Mouse (Mus musculus): ENCODE results near the gene Homer2. TPM values are rescaled to one million over a fixed set of nuclear protein-coding genes. Genes with fewer than 3 reads are reported as not detected.

Gene Homer2
- polyA plus RNA-seq (2015; fragmentation: Nextera tagmentation; extraction: Ambion mirVana) = 29.3 and 31.2 TPM in 2 replicates

- ATAC-seq (ENCODE audit: low read depth) = no peak
- Histone ChIP-seq H3K9ac (ENCODE audit: low read length) (peak within 1 kb of the TSS; percentile 74), H3K27ac (ENCODE audit: low read length) (peak within 1 kb of the TSS; percentile 59), H3K4me2 (ENCODE audit: low read depth, low read length) (peak within 1 kb of the TSS; percentile 96), H3K9me3 (ENCODE audit: control insufficient read depth, low read length) (no peaks in the 10 kb centered on the region), H3K4me1 (replicated peaks; ENCODE audit: control insufficient read depth, insufficient read depth, low read length) (peaks cover 9% of the 10 kb centered on the region; the same call in 1 of the 2 replicates), H3K27me3 (ENCODE audit: control insufficient read depth, insufficient read depth, low read depth, low read length) (peaks cover 17% of the 10 kb centered on the region), H3K4me3 (ENCODE audit: low read length) (peak within 1 kb of the TSS; percentile 65), H3K36me3 (ENCODE audit: control insufficient read depth, insufficient read depth, low read length) (no peaks in the 10 kb centered on the region)
- WGBS = 53% methylated on average over 14 of the region's 14 CpGs
Measured at GRCm38 (mm10) chr7:81707471-81708140, at the start of gene Homer2. TSS of gene Homer2 (minus strand) at chr7:81707527.

GRCm38 (mm10) chr7:81747956-81748355 lies 40.6 kb upstream of the Homer2 start:
- Histone ChIP-seq H3K4me2 (ENCODE audit: low read depth, low read length) (no peak overlapping the region), H3K9ac (ENCODE audit: low read length) (no peak overlapping the region), H3K36me3 (ENCODE audit: control insufficient read depth, insufficient read depth, low read length) (no peaks in the 10 kb centered on the region), H3K27ac (ENCODE audit: low read length) (no peak overlapping the region), H3K4me1 (replicated peaks; ENCODE audit: control insufficient read depth, insufficient read depth, low read length) (no peaks in the 10 kb centered on the region), H3K4me3 (ENCODE audit: low read length) (no peak overlapping the region), H3K27me3 (ENCODE audit: control insufficient read depth, insufficient read depth, low read depth, low read length) (no peaks in the 10 kb centered on the region), H3K9me3 (ENCODE audit: control insufficient read depth, low read length) (no peaks in the 10 kb centered on the region)
- ATAC-seq (ENCODE audit: low read depth) = no peak
- WGBS = 82% methylated on average over 3 of the region's 3 CpGs

DNA sequence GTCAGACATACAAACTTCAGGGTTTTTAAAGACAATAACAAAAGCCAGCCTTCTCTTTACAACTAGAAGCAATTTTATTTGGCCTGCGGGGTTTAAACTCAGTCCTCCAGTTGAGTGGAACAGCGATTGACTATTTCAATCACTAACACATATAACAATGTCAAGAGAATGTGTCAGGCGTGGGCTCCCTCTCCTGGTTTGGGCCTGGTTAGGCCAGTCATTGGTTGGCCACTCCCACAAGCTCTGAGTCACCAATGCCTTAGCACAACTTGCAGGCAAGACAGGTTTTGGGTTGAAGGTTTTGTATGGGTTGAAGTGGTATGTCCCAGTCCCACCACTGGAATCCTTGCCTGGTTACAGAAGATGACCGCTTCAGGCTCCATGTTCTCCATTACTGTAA lies 36.8 kb upstream of the Homer2 start:
- no peaks in the 10 kb centered on the region for H3K4me1 ChIP-seq (replicated peaks; ENCODE audit: control insufficient read depth, insufficient read depth, low read length)
- no peaks in the 10 kb centered on the region for H3K36me3 ChIP-seq (ENCODE audit: control insufficient read depth, insufficient read depth, low read length)
- H3K27ac ChIP-seq (ENCODE audit: low read length) = no peak overlapping the region
- ATAC-seq (ENCODE audit: low read depth) = no peak
- no peak overlapping the region for H3K4me2 ChIP-seq (ENCODE audit: low read depth, low read length)
- H3K9me3 ChIP-seq (ENCODE audit: control insufficient read depth, low read length) = no peaks in the 10 kb centered on the region
- no peak overlapping the region for H3K4me3 ChIP-seq (ENCODE audit: low read length)
- no peak overlapping the region for H3K9ac ChIP-seq (ENCODE audit: low read length)
- 49% methylated on average over 4 of the region's 4 CpGs for WGBS
- H3K27me3 ChIP-seq (ENCODE audit: control insufficient read depth, insufficient read depth, low read depth, low read length) = no peaks in the 10 kb centered on the region

DNA sequence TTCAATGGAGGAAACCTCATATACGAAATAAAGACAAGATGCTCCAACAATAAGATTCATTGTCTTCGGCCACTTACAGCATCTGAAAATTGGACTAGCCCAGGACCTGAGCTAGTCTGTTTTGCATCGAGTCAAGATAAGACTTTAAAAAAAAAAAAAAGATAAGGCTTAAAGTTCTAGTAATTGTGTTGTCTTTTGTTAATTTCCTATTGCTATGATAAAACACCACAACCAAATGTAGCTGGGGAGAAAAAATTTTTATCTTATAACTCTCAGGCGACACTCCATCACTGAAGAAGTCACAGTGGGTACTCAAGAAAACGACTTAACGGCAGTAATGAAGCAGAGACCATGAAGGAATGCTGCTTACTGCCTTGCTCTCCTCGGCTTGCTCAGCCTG lies 32.7 kb upstream of the Homer2 start:
- no peaks in the 10 kb centered on the region for H3K9me3 ChIP-seq (ENCODE audit: control insufficient read depth, low read length)
- no peaks in the 10 kb centered on the region for H3K4me1 ChIP-seq (replicated peaks; ENCODE audit: control insufficient read depth, insufficient read depth, low read length)
- WGBS = 81% methylated on average over 7 of the region's 7 CpGs
- no peak overlapping the region for H3K27ac ChIP-seq (ENCODE audit: low read length)
- no peaks in the 10 kb centered on the region for H3K27me3 ChIP-seq (ENCODE audit: control insufficient read depth, insufficient read depth, low read depth, low read length)
- no peak overlapping the region for H3K4me2 ChIP-seq (ENCODE audit: low read depth, low read length)
- ATAC-seq (ENCODE audit: low read depth) = no peak
- no peak overlapping the region for H3K4me3 ChIP-seq (ENCODE audit: low read length)
- H3K36me3 ChIP-seq (ENCODE audit: control insufficient read depth, insufficient read depth, low read length) = no peaks in the 10 kb centered on the region
- H3K9ac ChIP-seq (ENCODE audit: low read length) = no peak overlapping the region

GRCm38 (mm10) chr7:81738720-81739385 lies 31.5 kb upstream of the Homer2 start:
- H3K9ac ChIP-seq (ENCODE audit: low read length) = no peak overlapping the region
- WGBS = 38% methylated on average over 8 of the region's 8 CpGs

DNA sequence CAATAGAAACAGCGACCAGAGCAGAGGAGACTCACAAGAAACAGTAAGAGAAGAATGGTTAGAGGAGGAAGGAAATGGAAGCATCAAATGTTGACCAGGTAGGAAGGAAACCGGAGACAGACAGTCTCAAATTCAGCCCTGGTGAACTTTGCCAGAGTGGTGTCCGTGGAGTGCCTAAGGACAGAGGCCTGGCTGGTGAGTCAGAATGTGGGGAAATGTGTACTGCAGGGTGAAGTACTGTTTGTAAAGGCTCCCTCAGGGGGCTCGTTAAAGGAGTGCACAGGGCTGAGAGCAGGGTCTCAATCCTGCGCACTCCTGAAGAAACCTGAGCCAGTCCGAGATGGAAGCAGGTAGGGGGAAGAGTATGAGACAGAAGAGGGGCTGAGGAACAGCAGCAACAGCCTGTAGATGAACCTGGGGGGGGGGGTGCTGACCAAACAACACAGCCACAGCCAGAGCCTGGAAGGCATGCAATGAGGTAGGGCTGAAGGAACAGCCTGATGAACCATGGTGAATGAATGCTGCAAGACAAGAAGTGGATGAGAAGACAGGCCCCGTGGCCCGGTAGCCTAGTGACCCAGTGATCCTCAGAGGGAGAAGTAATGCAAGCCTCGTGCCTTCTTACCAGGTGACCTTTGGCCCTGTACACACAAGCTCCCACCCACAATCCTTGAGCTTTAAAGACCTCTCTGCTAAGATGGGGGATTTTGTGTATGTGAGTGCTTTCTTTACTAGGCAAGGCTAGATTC lies 28.1 kb upstream of the Homer2 start:
- Histone ChIP-seq H3K4me1 (replicated peaks; ENCODE audit: control insufficient read depth, insufficient read depth, low read length) (no peaks in the 10 kb centered on the region), H3K4me2 (ENCODE audit: low read depth, low read length) (no peak overlapping the region), H3K27ac (ENCODE audit: low read length) (no peak overlapping the region), H3K9me3 (ENCODE audit: control insufficient read depth, low read length) (no peaks in the 10 kb centered on the region), H3K4me3 (ENCODE audit: low read length) (no peak overlapping the region), H3K9ac (ENCODE audit: low read length) (no peak overlapping the region), H3K27me3 (ENCODE audit: control insufficient read depth, insufficient read depth, low read depth, low read length) (no peaks in the 10 kb centered on the region), H3K36me3 (ENCODE audit: control insufficient read depth, insufficient read depth, low read length) (no peaks in the 10 kb centered on the region)
- no peak for ATAC-seq (ENCODE audit: low read depth)
- WGBS = 38% methylated on average over 9 of the region's 9 CpGs

More at GRCm38 (mm10) chr7:81738720-81739385, 31.5 kb upstream of the Homer2 start:
- no peaks in the 10 kb centered on the region for H3K9me3 ChIP-seq (ENCODE audit: control insufficient read depth, low read length)
- no peaks in the 10 kb centered on the region for H3K27me3 ChIP-seq (ENCODE audit: control insufficient read depth, insufficient read depth, low read depth, low read length)
- H3K27ac ChIP-seq (ENCODE audit: low read length) = no peak overlapping the region
- no peak for ATAC-seq (ENCODE audit: low read depth)
- no peak overlapping the region for H3K4me2 ChIP-seq (ENCODE audit: low read depth, low read length)
- no peak overlapping the region for H3K4me3 ChIP-seq (ENCODE audit: low read length)
- H3K4me1 ChIP-seq (replicated peaks; ENCODE audit: control insufficient read depth, insufficient read depth, low read length) = no peaks in the 10 kb centered on the region
- no peaks in the 10 kb centered on the region for H3K36me3 ChIP-seq (ENCODE audit: control insufficient read depth, insufficient read depth, low read length)

GRCm38 (mm10) chr7:81732183-81733089 lies 25.1 kb upstream of the Homer2 start:
- WGBS = 75% methylated on average over 12 of the region's 12 CpGs
- no peaks in the 10 kb centered on the region for H3K27me3 ChIP-seq (ENCODE audit: control insufficient read depth, insufficient read depth, low read depth, low read length)
- H3K9ac ChIP-seq (ENCODE audit: low read length) = no peak overlapping the region
- no peaks in the 10 kb centered on the region for H3K9me3 ChIP-seq (ENCODE audit: control insufficient read depth, low read length)
- no peak for ATAC-seq (ENCODE audit: low read depth)
- H3K27ac ChIP-seq (ENCODE audit: low read length) = no peak overlapping the region
- H3K4me1 ChIP-seq (replicated peaks; ENCODE audit: control insufficient read depth, insufficient read depth, low read length) = no peaks in the 10 kb centered on the region
- H3K4me2 ChIP-seq (ENCODE audit: low read depth, low read length) = no peak overlapping the region
- H3K36me3 ChIP-seq (ENCODE audit: control insufficient read depth, insufficient read depth, low read length) = no peaks in the 10 kb centered on the region
- H3K4me3 ChIP-seq (ENCODE audit: low read length) = no peak overlapping the region

- Histone ChIP-seq H3K27ac (ENCODE audit: low read length) (no peak overlapping the region), H3K9ac (ENCODE audit: low read length) (no peak overlapping the region), H3K27me3 (ENCODE audit: control insufficient read depth, insufficient read depth, low read depth, low read length) (no peaks in the 10 kb centered on the region), H3K4me2 (ENCODE audit: low read depth, low read length) (no peak overlapping the region), H3K36me3 (ENCODE audit: control insufficient read depth, insufficient read depth, low read length) (no peaks in the 10 kb centered on the region), H3K9me3 (ENCODE audit: control insufficient read depth, low read length) (no peaks in the 10 kb centered on the region), H3K4me1 (replicated peaks; ENCODE audit: control insufficient read depth, insufficient read depth, low read length) (peaks cover 3% of the 10 kb centered on the region; the same call in 1 of the 2 replicates), H3K4me3 (ENCODE audit: low read length) (no peak overlapping the region)
- 62% methylated on average over 6 of the region's 6 CpGs for WGBS
- no peak for ATAC-seq (ENCODE audit: low read depth)
Measured at GRCm38 (mm10) chr7:81731181-81731651, 23.9 kb upstream of the Homer2 start.

All from lung, embryonic 16.5 days (tissue).